Mouse (Mus musculus): ENCODE measurements around the gene Shld1. TPM values are rescaled to one million over a fixed set of nuclear protein-coding genes. Genes with fewer than 3 reads are reported as not detected.

Gene Shld1
- total and polyA plus RNA-seq, 3 experiments = 8.0 to 8.8 TPM; not detected in 1

DNA sequence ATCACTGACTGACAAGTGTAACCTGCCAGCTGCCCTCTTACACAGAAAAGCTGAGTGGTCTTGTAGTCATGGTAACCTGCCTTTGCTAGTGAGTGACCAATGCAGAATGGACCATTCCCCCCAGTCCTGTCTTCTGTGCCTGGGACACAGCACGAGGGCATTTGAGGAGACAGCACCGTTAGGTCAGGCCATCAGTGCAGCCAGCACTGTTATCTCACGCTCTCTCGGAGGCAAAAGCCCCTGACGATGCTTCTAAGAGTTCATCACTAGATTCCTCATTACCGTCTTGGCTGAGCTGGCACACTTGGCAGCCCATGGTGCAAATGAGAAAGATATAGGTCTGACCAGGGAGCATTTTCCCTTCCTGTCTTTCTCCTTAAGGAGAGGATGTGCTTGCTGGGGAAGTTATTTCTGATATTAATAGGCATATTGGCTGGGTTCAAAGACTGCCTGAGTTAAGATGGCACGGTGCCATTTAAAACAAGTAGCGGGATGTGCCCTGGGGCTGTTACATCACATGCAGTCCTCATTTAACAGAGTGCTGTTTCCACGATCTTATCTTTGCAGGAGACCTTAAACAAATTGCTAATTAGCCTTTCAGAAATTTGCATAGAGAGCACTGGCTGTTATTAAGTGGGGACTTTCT lies 34.3 kb downstream of the Shld1 start:
- Histone ChIP-seq H3K9me3 (replicated peaks; ENCODE audit: insufficient read depth, low read length) (no peaks in the 10 kb centered on the region), H3K4me1 (ENCODE audit: control insufficient read depth in 1 of 2, insufficient read depth in 2 of 2, low read length in 2 of 2) (peaks cover 6 to 15% of the 10 kb centered on the region in 2 experiments), H3K27ac (ENCODE audit: control insufficient read depth, low read depth, low read length) (no peak overlapping the region), H3K79me2 (ENCODE audit: control insufficient read depth, insufficient read depth, low read length, poor library complexity) (no peaks in the 10 kb centered on the region), H3K27me3 (ENCODE audit: control insufficient read depth in 1 of 2, insufficient read depth in 2 of 2, low read length in 2 of 2) (no peaks in the 10 kb centered on the region), H3K4me3 (ENCODE audit: control insufficient read depth in 1 of 2, insufficient read depth in 1 of 2, low read depth in 2 of 2, low read length in 2 of 2) (no peak overlapping the region), H3K36me3 (ENCODE audit: control insufficient read depth in 1 of 2, insufficient read depth in 2 of 2, low read length in 2 of 2) (peaks cover 0 to 11% of the 10 kb centered on the region in 2 experiments; a peak in 2 of 4 replicates), H3K9ac (ENCODE audit: control insufficient read depth, low read depth, low read length, poor library complexity, severe bottlenecking) (no peak overlapping the region)
- TF ChIP-seq HCFC1 (IDR thresholded peaks at IDR 0.05; ENCODE audit: low read depth, low read length) (no peak), ZMIZ1 (IDR thresholded peaks at IDR 0.05; ENCODE audit: low read depth, low read length) (no peak), NELFE (IDR thresholded peaks at IDR 0.05; ENCODE audit: low read depth, low read length) (no peak), CHD1 (IDR thresholded peaks at IDR 0.05; ENCODE audit: low read depth, low read length) (no peak), USF2 (IDR thresholded peaks at IDR 0.05; ENCODE audit: borderline replicate concordance in 1 of 2, insufficient read depth in 1 of 2, low read depth in 1 of 2, low read length in 2 of 2) (no peak), ETS1 (IDR thresholded peaks at IDR 0.05; ENCODE audit: low read depth, low read length) (peak; percentile 34; the same call in 1 of the 2 replicates), SIN3A (IDR thresholded peaks at IDR 0.05; ENCODE audit: low read length) (no peak), CTCF (IDR thresholded peaks at IDR 0.05 in 2 of 3, conservative IDR thresholded peaks at IDR 0.05 in 1 of 3; ENCODE audit: control insufficient read depth in 1 of 3, insufficient read depth in 1 of 3, low read depth in 2 of 3, low read length in 3 of 3, poor library complexity in 1 of 3, severe bottlenecking in 1 of 3) (no peak), GABPA (IDR thresholded peaks at IDR 0.05; ENCODE audit: low read depth, low read length) (no peak), MAX (IDR thresholded peaks at IDR 0.05; ENCODE audit: low read length) (0 out of 2 replicates have a peak, but pooled peaks have one; percentile 15), POLR2AphosphoS2 (IDR thresholded peaks at IDR 0.05; ENCODE audit: low read length) (no peak)
- DNase-seq (ENCODE audit: low read depth, low spot score) = peak; percentile 26

DNA sequence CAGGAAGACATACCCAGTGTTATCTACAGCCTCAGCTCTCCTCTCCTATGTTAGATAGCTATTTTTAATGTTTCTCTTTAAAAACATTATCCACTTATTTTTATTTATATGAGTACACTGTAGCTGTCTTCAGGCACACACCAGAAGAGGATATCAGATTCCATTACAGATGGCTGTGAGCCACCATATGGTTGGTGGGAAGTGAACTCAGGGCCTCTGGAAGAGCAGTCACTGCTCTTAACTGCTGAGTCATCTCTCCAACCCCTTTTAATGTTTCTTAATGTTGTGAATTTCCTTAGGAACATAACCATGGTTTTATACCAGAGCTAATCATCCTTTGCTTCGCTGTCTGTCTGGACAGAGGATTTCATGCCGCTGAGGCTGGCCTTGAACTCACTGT lies 35.1 kb downstream of the Shld1 start:
- Histone ChIP-seq H3K27ac (ENCODE audit: control insufficient read depth, low read depth, low read length) (no peak overlapping the region), H3K27me3 (ENCODE audit: control insufficient read depth in 1 of 2, insufficient read depth in 2 of 2, low read length in 2 of 2) (no peaks in the 10 kb centered on the region), H3K79me2 (ENCODE audit: control insufficient read depth, insufficient read depth, low read length, poor library complexity) (no peaks in the 10 kb centered on the region), H3K4me3 (ENCODE audit: control insufficient read depth in 1 of 2, insufficient read depth in 1 of 2, low read depth in 2 of 2, low read length in 2 of 2) (no peak overlapping the region), H3K4me1 (ENCODE audit: control insufficient read depth in 1 of 2, insufficient read depth in 2 of 2, low read length in 2 of 2) (peaks cover 6 to 15% of the 10 kb centered on the region in 2 experiments), H3K9me3 (replicated peaks; ENCODE audit: insufficient read depth, low read length) (no peaks in the 10 kb centered on the region), H3K9ac (ENCODE audit: control insufficient read depth, low read depth, low read length, poor library complexity, severe bottlenecking) (no peak overlapping the region), H3K36me3 (ENCODE audit: control insufficient read depth in 1 of 2, insufficient read depth in 2 of 2, low read length in 2 of 2) (peaks cover 0 to 11% of the 10 kb centered on the region in 2 experiments; a peak in 2 of 4 replicates)
- TF ChIP-seq POLR2AphosphoS2 (IDR thresholded peaks at IDR 0.05; ENCODE audit: low read length) = no peak
- 0 out of 2 replicates have a peak, but pooled peaks have one; percentile 3 for TF ChIP-seq GATA1 (IDR thresholded peaks at IDR 0.05; ENCODE audit: low read depth, low read length)
- no peak for TF ChIP-seq TCF12 (IDR thresholded peaks at IDR 0.05; ENCODE audit: low read depth, low read length)
- TF ChIP-seq MAFK (IDR thresholded peaks at IDR 0.05; ENCODE audit: borderline replicate concordance, low read depth, low read length) = 0 out of 2 replicates have a peak, but pooled peaks have one; percentile 26
- TF ChIP-seq ETS1 (IDR thresholded peaks at IDR 0.05; ENCODE audit: low read depth, low read length) = peak; percentile 51; the same call in 1 of the 2 replicates
- DNase-seq (ENCODE audit: low read depth, low spot score) = peak; percentile 44

Data from MEL (cell line).